Mouse (Mus musculus): ENCODE measurements around the gene Rabgap1l.
A peak's percentile ranks its signal among the peaks of the same experiment; 100 is the strongest.

Rabgap1l gene

GRCm38 (mm10) chr1:160227850-160228249, 565.2 kb downstream of the Rabgap1l start:
- no peak for DNase-seq

DNA sequence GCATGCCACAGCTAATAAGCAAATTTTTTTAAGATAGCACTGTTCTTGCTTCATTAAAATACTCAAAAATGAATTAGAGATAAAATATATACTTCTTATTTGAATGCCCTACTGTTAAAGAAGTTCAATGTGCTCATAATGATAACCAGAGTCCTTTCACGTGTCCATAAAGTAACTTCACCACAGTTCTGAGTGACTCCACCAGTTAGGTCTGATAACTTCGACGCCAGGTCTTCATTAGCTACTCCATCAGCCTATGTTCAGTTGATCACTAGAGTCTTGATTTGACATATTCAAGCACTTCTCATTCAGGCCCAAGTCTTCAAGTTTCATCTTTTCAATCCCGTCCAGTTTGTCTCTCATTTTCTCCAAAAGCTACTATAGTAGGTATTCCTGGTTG, 565.8 kb downstream of the Rabgap1l start:
- DNase-seq, result no peak

GRCm38 (mm10) chr1:160224093-160224492, 568.9 kb downstream of the Rabgap1l start:
- DNase-seq, result no peak

GRCm38 (mm10) chr1:160217898-160218297, 575.1 kb downstream of the Rabgap1l start:
- no peak for DNase-seq

- DNase-seq, result no peak
Measured at GRCm38 (mm10) chr1:160214171-160214570, 578.8 kb downstream of the Rabgap1l start.

- peak; percentile 99 for DNase-seq
Measured at GRCm38 (mm10) chr1:160212703-160213669, 580.0 kb downstream of the Rabgap1l start, which contains the start of gene Cacybp. Gene Cacybp (minus strand): TSS chr1:160212875.

- no peak for DNase-seq
Measured at GRCm38 (mm10) chr1:160212123-160212691, 580.8 kb downstream of the Rabgap1l start.

GRCm38 (mm10) chr1:160211597-160212122, 581.4 kb downstream of the Rabgap1l start:
- DNase-seq, result no peak

- DNase-seq, result no peak
Measured at GRCm38 (mm10) chr1:160210566-160210965, 582.4 kb downstream of the Rabgap1l start.

GRCm38 (mm10) chr1:160209844-160210243, 583.2 kb downstream of the Rabgap1l start:
- no peak for DNase-seq

- DNase-seq, result no peak
Measured at GRCm38 (mm10) chr1:160205486-160205885, 587.5 kb downstream of the Rabgap1l start.

DNA sequence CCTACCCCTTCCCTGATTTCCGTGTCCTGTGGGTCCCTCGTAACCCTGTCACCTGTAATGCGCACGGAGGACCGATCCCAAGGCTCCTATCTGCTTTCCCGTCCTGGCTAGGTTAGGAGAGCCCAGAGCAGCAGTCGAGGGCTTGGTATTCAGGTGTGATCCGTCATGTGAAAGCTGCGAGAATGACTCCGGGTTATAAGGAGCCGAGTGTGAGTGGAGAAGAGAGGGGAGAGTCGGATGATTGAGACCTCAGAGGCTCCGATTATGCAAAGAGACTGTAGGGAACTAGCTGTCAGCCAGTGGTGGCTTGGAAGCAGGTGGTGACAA, 597.7 kb downstream of the Rabgap1l start:
- no peak for DNase-seq

GRCm38 (mm10) chr1:160194529-160195336, 598.3 kb downstream of the Rabgap1l start, which contains the start of gene Mrps14:
Gene Mrps14 (plus strand): TSS chr1:160195215.
- DNase-seq, result peak; percentile 99

GRCm38 (mm10) chr1:160184506-160184905, 608.5 kb downstream of the Rabgap1l start:
- DNase-seq, result no peak

DNA sequence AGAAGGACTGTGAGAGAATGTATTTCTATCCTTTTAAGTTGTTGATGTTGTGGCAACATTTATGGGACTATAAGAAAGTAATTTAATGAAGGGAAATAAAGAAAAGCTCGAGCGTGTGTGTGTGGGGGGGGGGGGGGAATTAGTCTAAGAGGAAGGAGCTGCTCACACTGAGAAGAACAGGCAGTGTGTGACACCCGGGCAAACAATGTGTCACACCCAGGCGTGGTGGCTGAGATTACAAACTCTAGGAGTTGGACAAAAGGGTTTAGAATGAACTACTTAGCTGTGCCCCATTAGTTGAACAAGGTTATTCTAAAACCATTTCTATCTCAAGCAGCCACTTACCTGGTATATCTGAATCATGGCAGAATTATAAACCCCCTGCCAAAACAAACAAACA, 611.8 kb downstream of the Rabgap1l start:
- DNase-seq, result no peak

- no peak for DNase-seq
Measured at GRCm38 (mm10) chr1:160176903-160177302, 616.1 kb downstream of the Rabgap1l start.

Data from kidney, adult 11 months (tissue).